Mouse (Mus musculus) embryonic fibroblast, embryonic 13.5 days (primary cell): ENCODE results near the gene Etfdh.

Experiments used
- CTCF ChIP-seq: IDR thresholded peaks from 2 replicates; pipeline ENCODE4 v1.5.1; 2011; ENCODE audit warnings: mild to moderate bottlenecking, control low read depth, low read length, moderate library complexity, borderline replicate concordance; ENCODE audit not compliant: insufficient read depth
- POLR2A ChIP-seq: IDR thresholded peaks from 2 replicates; pipeline ENCODE4 v1.6.1; 2011; ENCODE audit warnings: low read depth, mild to moderate bottlenecking, control low read depth, low read length, moderate library complexity

DNA sequence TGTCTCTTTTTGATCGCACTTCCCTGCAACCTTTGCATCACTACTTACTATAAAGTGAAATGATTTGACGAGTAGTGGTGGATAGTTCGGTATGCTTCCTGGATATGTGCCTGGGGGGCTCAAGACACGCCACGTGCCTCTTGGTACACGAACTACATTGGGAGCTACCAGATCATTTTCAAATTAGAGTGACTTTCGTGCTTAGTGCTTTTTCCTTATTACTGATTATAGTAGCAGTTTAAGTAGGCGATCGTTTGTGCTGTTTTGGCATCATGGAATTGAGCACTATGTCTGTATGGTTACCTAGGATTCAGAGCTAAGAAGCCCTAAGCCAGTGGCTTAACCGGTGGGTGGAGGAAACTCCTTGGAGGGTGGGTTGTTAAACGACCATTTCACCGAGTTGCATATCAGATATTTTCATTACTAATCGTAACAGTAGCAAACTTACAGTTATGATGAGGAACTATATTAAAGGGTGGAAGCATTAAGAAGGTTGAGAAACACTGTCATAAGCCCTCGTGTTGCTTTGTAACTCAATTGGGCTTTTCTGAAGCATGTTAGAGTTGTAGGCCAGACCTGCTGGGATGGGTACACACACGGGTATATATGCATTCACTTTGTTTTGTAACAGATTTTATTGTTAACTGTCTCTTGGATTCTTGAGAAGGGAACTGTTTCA is 37.4 kb downstream of the Etfdh start:
- no peak for TF ChIP-seq CTCF
- TF ChIP-seq POLR2A: no peak
